Mouse (Mus musculus) MEL (cell line): ENCODE measurements around the gene Gpr37l1.

Experiments
- CTCF ChIP-seq, 3 experiments: IDR thresholded peaks in 2 of 3; conservative IDR thresholded peaks in 1 of 3; 2 replicates each; pipeline ENCODE4 v1.5.1; 2011 to 2012; ENCODE audit warnings: low read length in 3 of 3, low read depth in 2 of 3, mild to moderate bottlenecking in 2 of 3, improper control_type of control experiment in 1 of 3, inconsistent platforms in 1 of 3, mixed read lengths in 1 of 3, moderate library complexity in 1 of 3; ENCODE audit not compliant: control insufficient read depth in 1 of 3, insufficient read depth in 1 of 3, poor library complexity in 1 of 3, severe bottlenecking in 1 of 3
- E2F4 ChIP-seq: IDR thresholded peaks from 2 replicates; pipeline ENCODE4 v1.6.1; 2011; ENCODE audit warnings: low read depth, low read length, improper control_type of control experiment, borderline replicate concordance
- EP300 ChIP-seq, 2 experiments: IDR thresholded peaks; 2 replicates each; pipeline ENCODE4 v1.6.1; 2011; ENCODE audit warnings: improper control_type of control experiment in 2 of 2, low read length in 2 of 2, low read depth in 1 of 2, mild to moderate bottlenecking in 1 of 2
- GABPA ChIP-seq: IDR thresholded peaks from 2 replicates; pipeline ENCODE4 v1.6.1; 2012; ENCODE audit warnings: low read depth, mild to moderate bottlenecking, inconsistent platforms, low read length, improper control_type of control experiment, moderate library complexity
- KAT2A ChIP-seq: conservative IDR thresholded peaks from 2 replicates; pipeline ENCODE4 v1.6.1; 2012; ENCODE audit warnings: low read depth, low read length, improper control_type of control experiment, inconsistent platforms
- MAX ChIP-seq: IDR thresholded peaks from 2 replicates; pipeline ENCODE4 v1.6.1; 2011; ENCODE audit warnings: low read length, improper control_type of control experiment
- POLR2A ChIP-seq, 2 experiments: IDR thresholded peaks; 2 replicates each; pipeline ENCODE4 v1.6.1; 2011 to 2012; ENCODE audit warnings: low read length in 2 of 2, mild to moderate bottlenecking in 2 of 2, control low read depth in 1 of 2, improper control_type of control experiment in 1 of 2, low read depth in 1 of 2, moderate library complexity in 1 of 2; ENCODE audit not compliant: control insufficient read depth in 1 of 2, insufficient read depth in 1 of 2, poor library complexity in 1 of 2
- POLR2AphosphoS5 ChIP-seq: IDR thresholded peaks from 2 replicates; pipeline ENCODE4 v1.6.1; 2012; ENCODE audit warnings: low read depth, borderline replicate concordance, mild to moderate bottlenecking, inconsistent platforms, low read length, moderate library complexity, mixed read lengths
- SMC3 ChIP-seq: IDR thresholded peaks from 2 replicates; pipeline ENCODE4 v1.6.1; 2011; ENCODE audit warnings: low read depth, low read length, improper control_type of control experiment
- TAL1 ChIP-seq: IDR thresholded peaks from 2 replicates; pipeline ENCODE4 v1.6.1; 2012; ENCODE audit warnings: mild to moderate bottlenecking, inconsistent platforms, low read length, moderate library complexity, mixed read lengths
- USF1 ChIP-seq: IDR thresholded peaks from 2 replicates; pipeline ENCODE4 v1.6.1; 2014; ENCODE audit warnings: low read depth, mild to moderate bottlenecking, inconsistent platforms, low read length, improper control_type of control experiment, moderate library complexity

DNA sequence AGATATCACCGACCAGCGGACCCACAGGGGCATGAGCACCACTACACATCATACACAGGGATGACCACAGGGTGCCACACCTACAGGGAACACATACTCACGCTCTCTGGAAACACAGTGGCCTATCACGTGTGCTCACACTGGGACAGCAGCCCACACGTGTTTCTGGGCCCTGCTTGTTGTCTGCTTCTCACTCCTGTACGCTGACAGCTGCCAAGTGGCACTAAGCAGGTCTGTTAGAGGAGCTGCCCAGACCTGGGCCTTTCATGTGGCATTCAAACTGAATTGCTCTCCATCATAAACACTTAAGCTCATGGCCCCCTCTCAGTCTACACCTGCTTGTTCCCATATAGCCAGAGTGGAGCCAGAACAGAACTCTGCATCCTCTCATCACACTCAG, 11.2 kb downstream of the Gpr37l1 start:
- TF ChIP-seq POLR2AphosphoS5 (no peak), CTCF (IDR thresholded peaks at IDR 0.05 in 2 of 3, conservative IDR thresholded peaks at IDR 0.05 in 1 of 3; ENCODE audit: control insufficient read depth in 1 of 3, insufficient read depth in 1 of 3, low read depth in 2 of 3, low read length in 3 of 3, poor library complexity in 1 of 3, severe bottlenecking in 1 of 3) (no peak), TAL1 (no peak), USF1 (no peak), SMC3 (no peak), E2F4 (no peak), GABPA (no peak), KAT2A (no peak), MAX (no peak), POLR2A (IDR thresholded peaks at IDR 0.05; ENCODE audit: control insufficient read depth in 1 of 2, insufficient read depth in 1 of 2, low read depth in 1 of 2, low read length in 2 of 2, poor library complexity in 1 of 2) (no peak), EP300 (IDR thresholded peaks at IDR 0.05; ENCODE audit: low read depth in 1 of 2, low read length in 2 of 2) (no peak)
